Comparison of ENCODE assay signal across 12 mouse cellular contexts in genomic region chr13:102153785-102154608, GRCm38 (mm10).
DNase-seq lines count a peak whose midpoint lies in the region; ATAC-seq and TF ChIP-seq lines count a peak whose summit lies in the region.
"Had no signal": no experiment of that assay in that cellular context is flagged by ENCODE, and none has a peak within 500 bp of the region (broad histone marks: within the 10 kb centered on the region; RNA-seq: fewer than 3 reads in every experiment).

No protein-coding gene starts in this region.

- H3K27ac ChIP-seq in lung, embryonic 14.5 days (ENCODE audit: low read depth), result no peak overlapping the region
- H3K27ac ChIP-seq in hindbrain, embryonic 13.5 days, result 0 out of 2 replicates have a peak overlapping the region, but pooled peaks have one; percentile 30
- 0 out of 2 replicates have a peak overlapping the region, but pooled peaks have one; percentile 22 for H3K27ac ChIP-seq in kidney, embryonic 15.5 days
- no peak overlapping the region for H3K27ac ChIP-seq in neural tube, embryonic 12.5 days
- H3K27ac ChIP-seq: forebrain, embryonic 13.5 days; heart, embryonic 13.5 days; intestine, embryonic 15.5 days; liver, embryonic 15.5 days; stomach, postnatal 0 days had no signal

- H3K4me2 ChIP-seq in lung, embryonic 14.5 days, result no peak overlapping the region
- no peak overlapping the region for H3K4me2 ChIP-seq in hindbrain, embryonic 13.5 days
- no peak overlapping the region for H3K4me2 ChIP-seq in kidney, embryonic 15.5 days
- no peak overlapping the region for H3K4me2 ChIP-seq in neural tube, embryonic 12.5 days (replicated peaks)
- H3K4me2 ChIP-seq: forebrain, embryonic 13.5 days; heart, embryonic 13.5 days; intestine, embryonic 15.5 days; liver, embryonic 15.5 days had no signal

- H3K9me3 ChIP-seq in lung, embryonic 14.5 days (ENCODE audit: low read depth, low read length), result no peaks in the 10 kb centered on the region
- no peaks in the 10 kb centered on the region for H3K9me3 ChIP-seq in hindbrain, embryonic 13.5 days
- no peaks in the 10 kb centered on the region for H3K9me3 ChIP-seq in kidney, embryonic 15.5 days (replicated peaks)
- no peaks in the 10 kb centered on the region for H3K9me3 ChIP-seq in neural tube, embryonic 12.5 days
- H3K9me3 ChIP-seq: forebrain, embryonic 13.5 days; heart, embryonic 13.5 days; intestine, embryonic 15.5 days; liver, embryonic 15.5 days had no signal

- TF ChIP-seq CTCF in lung, embryonic 14.5 days (IDR thresholded peaks at IDR 0.05; ENCODE audit: low read depth), result no peak
- TF ChIP-seq CTCF in lung, adult 2 months (IDR thresholded peaks at IDR 0.05; ENCODE audit: insufficient read depth, low read length), result no peak

- no peak overlapping the region for H3K4me3 ChIP-seq in lung, embryonic 14.5 days (ENCODE audit: low read depth, low read length)
- no peak overlapping the region for H3K4me3 ChIP-seq in lung, adult 2 months (replicated peaks; ENCODE audit: extremely low read depth, low read depth, low read length)
- H3K4me3 ChIP-seq in hindbrain, embryonic 13.5 days, result no peak overlapping the region
- no peak overlapping the region for H3K4me3 ChIP-seq in kidney, embryonic 15.5 days (replicated peaks)
- H3K4me3 ChIP-seq in neural tube, embryonic 12.5 days, result no peak overlapping the region
- H3K4me3 ChIP-seq: forebrain, embryonic 13.5 days; heart, embryonic 13.5 days; intestine, embryonic 15.5 days; liver, embryonic 15.5 days had no signal

- no peaks in the 10 kb centered on the region for H3K36me3 ChIP-seq in lung, embryonic 14.5 days (ENCODE audit: insufficient read depth)
- H3K36me3 ChIP-seq in hindbrain, embryonic 13.5 days, result no peaks in the 10 kb centered on the region
- H3K36me3 ChIP-seq in kidney, embryonic 15.5 days, result no peaks in the 10 kb centered on the region
- H3K36me3 ChIP-seq in neural tube, embryonic 12.5 days, result no peaks in the 10 kb centered on the region
- H3K36me3 ChIP-seq: heart, embryonic 13.5 days; intestine, embryonic 15.5 days; liver, embryonic 15.5 days had no signal

- no peak for ATAC-seq in lung, embryonic 14.5 days (ENCODE audit: insufficient read depth)
- peak; percentile 32; the same call in 1 of the 2 replicates for ATAC-seq in hindbrain, embryonic 13.5 days (ENCODE audit: low FRiP score)
- 0 out of 2 replicates have a peak, but pooled peaks have one; percentile 40 for ATAC-seq in kidney, embryonic 15.5 days (replicated peaks; ENCODE audit: low FRiP score)
- ATAC-seq in neural tube, embryonic 12.5 days (ENCODE audit: low FRiP score, low read depth), result peak; percentile 59; the same call in 1 of the 2 replicates
- ATAC-seq: forebrain, embryonic 13.5 days; intestine, embryonic 15.5 days had no signal

- peak; percentile 48 for DNase-seq in lung, embryonic 14.5 days
- DNase-seq in lung, adult 2 months, result no peak
- no peak for DNase-seq in thymus, postnatal 10 days (ENCODE audit: low spot score in 2 of 2)
- DNase-seq in yolk sac, embryonic 10.5 days (ENCODE audit: low spot score), result no peak

- H3K4me1 ChIP-seq in lung, embryonic 14.5 days (ENCODE audit: insufficient read depth), result no peaks in the 10 kb centered on the region
- H3K4me1 ChIP-seq in lung, adult 2 months (ENCODE audit: control insufficient read depth, insufficient read depth, low read length), result no peaks in the 10 kb centered on the region
- peaks cover 14% of the 10 kb centered on the region for H3K4me1 ChIP-seq in hindbrain, embryonic 13.5 days (replicated peaks)
- H3K4me1 ChIP-seq in kidney, embryonic 15.5 days, result 0 out of 2 replicates have a peak, but pooled peaks cover 5% of the 10 kb centered on the region
- peaks cover 4% of the 10 kb centered on the region; the same call in 1 of the 2 replicates for H3K4me1 ChIP-seq in neural tube, embryonic 12.5 days
- H3K4me1 ChIP-seq: forebrain, embryonic 13.5 days; intestine, embryonic 15.5 days; liver, embryonic 15.5 days had no signal

- H3K27me3 ChIP-seq in lung, embryonic 14.5 days (ENCODE audit: insufficient read depth, low read length), result no peaks in the 10 kb centered on the region
- no peaks in the 10 kb centered on the region for H3K27me3 ChIP-seq in hindbrain, embryonic 13.5 days
- H3K27me3 ChIP-seq in kidney, embryonic 15.5 days, result no peaks in the 10 kb centered on the region
- no peaks in the 10 kb centered on the region for H3K27me3 ChIP-seq in neural tube, embryonic 12.5 days (replicated peaks)
- H3K27me3 ChIP-seq: forebrain, embryonic 13.5 days; heart, embryonic 13.5 days; intestine, embryonic 15.5 days; liver, embryonic 15.5 days had no signal

- no peak for TF ChIP-seq POLR2A in lung, adult 2 months (IDR thresholded peaks at IDR 0.05; ENCODE audit: borderline replicate concordance, extremely low read depth, low read depth, low read length)

- H3K9ac ChIP-seq in lung, embryonic 14.5 days, result no peak overlapping the region
- no peak overlapping the region for H3K9ac ChIP-seq in hindbrain, embryonic 13.5 days
- no peak overlapping the region for H3K9ac ChIP-seq in kidney, embryonic 15.5 days
- H3K9ac ChIP-seq in neural tube, embryonic 12.5 days, result no peak overlapping the region
- H3K9ac ChIP-seq: forebrain, embryonic 13.5 days; heart, embryonic 13.5 days; intestine, embryonic 15.5 days; liver, embryonic 15.5 days had no signal

- WGBS in lung, embryonic 14.5 days, result 27% methylated on average over 5 of the region's 5 CpGs
- 42% methylated on average over 5 of the region's 5 CpGs for WGBS in lung, adult 2 months
- 39% methylated on average over 5 of the region's 5 CpGs for WGBS in hindbrain, embryonic 13.5 days
- 36% methylated on average over 5 of the region's 5 CpGs for WGBS in kidney, embryonic 15.5 days
- WGBS in neural tube, embryonic 12.5 days, result 47% methylated on average over 5 of the region's 5 CpGs

Comparison
In these comparisons a context has a peak if more than half of its experiments do, and no peak if none do; other contexts are left out.
1. H3K27ac ChIP-seq: peak in hindbrain, embryonic 13.5 days (single experiment) and kidney, embryonic 15.5 days (single experiment); none in lung, embryonic 14.5 days (single experiment) and neural tube, embryonic 12.5 days (single experiment).